Comparison of ENCODE assay signal across 8 mouse cellular contexts in the genomic region with DNA sequence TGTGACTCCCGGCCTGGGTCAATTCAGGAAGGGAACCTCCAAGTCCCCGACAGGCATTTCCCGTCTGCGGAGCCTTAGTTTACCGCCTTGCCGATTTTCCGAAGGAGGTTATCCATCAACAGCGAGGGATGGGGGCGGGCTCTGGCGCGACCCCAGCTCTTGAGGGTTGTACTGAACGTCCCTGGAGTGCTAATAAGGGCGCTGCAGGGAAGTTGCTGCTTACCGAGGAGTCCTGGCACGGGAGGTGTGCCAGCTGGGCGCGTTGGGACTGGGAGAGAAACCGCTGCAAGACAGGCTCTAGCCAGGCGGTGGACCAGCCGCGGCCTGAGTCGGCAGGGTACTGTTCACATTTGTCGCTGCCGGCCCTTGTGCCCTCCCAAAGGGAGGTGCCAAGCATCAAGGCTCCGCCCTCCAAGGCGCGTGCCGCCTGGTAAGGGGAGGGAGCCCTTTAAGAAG. TPM values are rescaled to one million over a fixed set of nuclear protein-coding genes. Genes with fewer than 3 reads are reported as not detected.
DNase-seq lines count a peak whose midpoint lies in the region; ATAC-seq and TF ChIP-seq lines count a peak whose summit lies in the region.

No protein-coding gene starts in this region.

- no peaks in the 10 kb centered on the region for H3K9me3 ChIP-seq in embryonic facial prominence, embryonic 14.5 days (ENCODE audit: control insufficient read depth, low read length)
- no peaks in the 10 kb centered on the region for H3K9me3 ChIP-seq in kidney, embryonic 14.5 days (ENCODE audit: control insufficient read depth, low read length)

- H3K4me1 ChIP-seq in bone marrow, adult 2 months (ENCODE audit: control insufficient read depth, insufficient read depth, low read length): peaks cover 3% of the 10 kb centered on the region
- peaks cover 16% of the 10 kb centered on the region for H3K4me1 ChIP-seq in embryonic facial prominence, embryonic 14.5 days (ENCODE audit: control insufficient read depth, insufficient read depth, low read length)
- no peaks in the 10 kb centered on the region for H3K4me1 ChIP-seq in kidney, embryonic 14.5 days (ENCODE audit: control insufficient read depth, insufficient read depth, low read length)

- DNase-seq in B cell, adult 2 months: peak; percentile 87 to 88
- peak; percentile 95 for DNase-seq in embryonic facial prominence, embryonic 14.5 days (ENCODE audit: low spot score)
- DNase-seq in heart, adult 9 months (ENCODE audit: low spot score in 2 of 2): peak; percentile 82 to 84
- DNase-seq in liver: peak; percentile 88
- DNase-seq in monocyte, adult 2 months (ENCODE audit: low read depth in 1 of 2, low spot score in 2 of 2): peak; percentile 52 to 84
- DNase-seq in spleen, postnatal 14 days (ENCODE audit: low spot score in 2 of 2): peak; percentile 58 to 72

- no peaks in the 10 kb centered on the region for H3K27me3 ChIP-seq in embryonic facial prominence, embryonic 14.5 days (replicated peaks; ENCODE audit: control insufficient read depth, insufficient read depth, low read length)
- H3K27me3 ChIP-seq in kidney, embryonic 14.5 days (ENCODE audit: control insufficient read depth, insufficient read depth, low read length): no peaks in the 10 kb centered on the region

- peak overlapping the region; percentile 68 for H3K4me3 ChIP-seq in bone marrow, adult 2 months (replicated peaks; ENCODE audit: control insufficient read depth, low read depth, low read length)
- H3K4me3 ChIP-seq in embryonic facial prominence, embryonic 14.5 days (ENCODE audit: low read depth, low read length): peak overlapping the region; percentile 51
- H3K4me3 ChIP-seq in kidney, embryonic 14.5 days (ENCODE audit: low read length): peak overlapping the region; percentile 67

- H3K4me2 ChIP-seq in embryonic facial prominence, embryonic 14.5 days (ENCODE audit: low read depth, low read length): peak overlapping the region; percentile 55
- peak overlapping the region; percentile 80 for H3K4me2 ChIP-seq in kidney, embryonic 14.5 days (replicated peaks; ENCODE audit: low read depth, low read length)

- under 1% methylated on average over 28 of the region's 28 CpGs for WGBS in bone marrow, adult 2 months
- under 1% methylated on average over 28 of the region's 28 CpGs for WGBS in embryonic facial prominence, embryonic 14.5 days
- under 1% methylated on average over 28 of the region's 28 CpGs for WGBS in kidney, embryonic 14.5 days

- peak overlapping the region; percentile 64 for H3K27ac ChIP-seq in bone marrow, adult 2 months (ENCODE audit: control insufficient read depth, insufficient read depth, low read depth, low read length, poor library complexity)
- peak overlapping the region; percentile 76 for H3K27ac ChIP-seq in embryonic facial prominence, embryonic 14.5 days (replicated peaks; ENCODE audit: low read depth, low read length)
- peak overlapping the region; percentile 63 for H3K27ac ChIP-seq in kidney, embryonic 14.5 days (ENCODE audit: low read depth, low read length)

- TF ChIP-seq CTCF in bone marrow, adult 2 months (IDR thresholded peaks at IDR 0.05; ENCODE audit: control insufficient read depth, insufficient read depth, low read length): no peak

- H3K36me3 ChIP-seq in embryonic facial prominence, embryonic 14.5 days (ENCODE audit: control insufficient read depth, insufficient read depth, low read length): peaks cover 26% of the 10 kb centered on the region
- H3K36me3 ChIP-seq in kidney, embryonic 14.5 days (ENCODE audit: control insufficient read depth, insufficient read depth, low read length): peaks cover 10% of the 10 kb centered on the region; the same call in 1 of the 2 replicates

- peak; percentile 91 for ATAC-seq in embryonic facial prominence, embryonic 14.5 days (ENCODE audit: low read depth)
- peak; percentile 86 for ATAC-seq in kidney, embryonic 14.5 days (ENCODE audit: low FRiP score, low TSS enrichment)

- peak; percentile 94 for TF ChIP-seq POLR2A in bone marrow, adult 2 months (IDR thresholded peaks at IDR 0.05; ENCODE audit: borderline replicate concordance, control insufficient read depth, low read depth, low read length)

- H3K9ac ChIP-seq in embryonic facial prominence, embryonic 14.5 days (ENCODE audit: low read depth, low read length): peak overlapping the region; percentile 62
- H3K9ac ChIP-seq in kidney, embryonic 14.5 days (ENCODE audit: low read depth, low read length): peak overlapping the region; percentile 79

RNA-seq across cellular contexts. Expression of gene Slc26a6, which starts 1.2 kb away (rescaled TPM):
- polyA plus RNA-seq in bone marrow, adult 2 months (2011; ENCODE audit: insufficient read depth, insufficient read length, low replicate concordance, missing spikeins): 11.0 and 13.3 TPM in 2 replicates
- polyA plus RNA-seq in embryonic facial prominence, embryonic 14.5 days (2014; fragmentation: Nextera tagmentation; extraction: Ambion mirVana): 14.3 and 15.4 TPM in 2 replicates
- 8.6 and 14.5 TPM in 2 replicates for polyA plus RNA-seq in kidney, embryonic 14.5 days (2014; fragmentation: Nextera tagmentation; extraction: Ambion mirVana)

RNA-seq across cellular contexts. Expression of gene Celsr3, which starts 28.1 kb away (rescaled TPM):
- 5.3 and 14.9 TPM in 2 replicates for polyA plus RNA-seq in bone marrow, adult 2 months (2011; ENCODE audit: insufficient read depth, insufficient read length, low replicate concordance, missing spikeins)
- 0.66 and 0.70 TPM in 2 replicates for polyA plus RNA-seq in embryonic facial prominence, embryonic 14.5 days (2014; fragmentation: Nextera tagmentation; extraction: Ambion mirVana)
- 0.04 and 0.17 TPM in 2 replicates for polyA plus RNA-seq in kidney, embryonic 14.5 days (2014; fragmentation: Nextera tagmentation; extraction: Ambion mirVana)

RNA-seq across cellular contexts. Expression of gene Nckipsd, which starts 46.1 kb away (rescaled TPM):
- polyA plus RNA-seq in bone marrow, adult 2 months (2011; ENCODE audit: insufficient read depth, insufficient read length, low replicate concordance, missing spikeins): 10.0 and 13.4 TPM in 2 replicates
- polyA plus RNA-seq in embryonic facial prominence, embryonic 14.5 days (2014; fragmentation: Nextera tagmentation; extraction: Ambion mirVana): 12.2 and 16.8 TPM in 2 replicates
- polyA plus RNA-seq in kidney, embryonic 14.5 days (2014; fragmentation: Nextera tagmentation; extraction: Ambion mirVana): 9.0 and 21.7 TPM in 2 replicates

Comparison
In these comparisons a context has a peak if more than half of its experiments do, and no peak if none do; other contexts are left out.
1. Peak in every context shown above with its lines: DNase-seq, ATAC-seq, H3K4me3 ChIP-seq and H3K27ac ChIP-seq.